Mouse (Mus musculus): ENCODE results near the gene Pcyt1a. TPM values are rescaled to one million over a fixed set of nuclear protein-coding genes. Genes with fewer than 3 reads are reported as not detected.

Pcyt1a gene
- polyA plus RNA-seq, 1 experiment from 2014 or later: 35.6 TPM

- H3K9ac ChIP-seq: no peak overlapping the region
- no peak overlapping the region for H3K27ac ChIP-seq
- no peaks in the 10 kb centered on the region for H3K9me3 ChIP-seq
- no peak overlapping the region for H3K4me2 ChIP-seq
- no peak for ATAC-seq (ENCODE audit: borderline replicate concordance, extremely low read depth, low FRiP score, low TSS enrichment)
- H3K27me3 ChIP-seq: no peaks in the 10 kb centered on the region
- H3K36me3 ChIP-seq: peaks cover 9% of the 10 kb centered on the region; the same call in 1 of the 2 replicates
- H3K4me3 ChIP-seq: no peak overlapping the region
- no peaks in the 10 kb centered on the region for H3K4me1 ChIP-seq
- WGBS: 58% methylated on average over 10 of the region's 10 CpGs
These were observed 27.1 kb downstream of the Pcyt1a start for GRCm38 (mm10) chr16:32457589-32458386.

- ATAC-seq (ENCODE audit: borderline replicate concordance, extremely low read depth, low FRiP score, low TSS enrichment): no peak
- Histone ChIP-seq H3K4me1 (no peaks in the 10 kb centered on the region), H3K27ac (no peak overlapping the region), H3K9ac (no peak overlapping the region), H3K4me3 (no peak overlapping the region), H3K4me2 (no peak overlapping the region), H3K36me3 (peaks cover 7% of the 10 kb centered on the region; the same call in 1 of the 2 replicates), H3K27me3 (no peaks in the 10 kb centered on the region), H3K9me3 (no peaks in the 10 kb centered on the region)
- WGBS: 49% methylated on average over 4 of the region's 4 CpGs
These were observed 29.8 kb downstream of the Pcyt1a start for GRCm38 (mm10) chr16:32460518-32460917.

- no peak for ATAC-seq (ENCODE audit: borderline replicate concordance, extremely low read depth, low FRiP score, low TSS enrichment)
- Histone ChIP-seq H3K36me3 (peaks cover 7% of the 10 kb centered on the region; the same call in 1 of the 2 replicates), H3K4me1 (no peaks in the 10 kb centered on the region), H3K27ac (no peak overlapping the region), H3K9ac (no peak overlapping the region), H3K4me3 (no peak overlapping the region), H3K27me3 (no peaks in the 10 kb centered on the region), H3K4me2 (no peak overlapping the region), H3K9me3 (no peaks in the 10 kb centered on the region)
- WGBS: 85% methylated on average over 5 of the region's 5 CpGs
These were observed 31.0 kb downstream of the Pcyt1a start for GRCm38 (mm10) chr16:32461713-32462112.

GRCm38 (mm10) chr16:32462950-32463349, 32.2 kb downstream of the Pcyt1a start:
- Histone ChIP-seq H3K27ac (no peak overlapping the region), H3K4me2 (no peak overlapping the region)

GRCm38 (mm10) chr16:32463426-32463825, 32.7 kb downstream of the Pcyt1a start:
- WGBS: 91% methylated on average over 2 of the region's 2 CpGs
- Histone ChIP-seq H3K9ac (no peak overlapping the region), H3K4me1 (no peaks in the 10 kb centered on the region), H3K27me3 (no peaks in the 10 kb centered on the region), H3K4me3 (no peak overlapping the region), H3K36me3 (peaks cover 15% of the 10 kb centered on the region), H3K9me3 (no peaks in the 10 kb centered on the region), H3K4me2 (no peak overlapping the region), H3K27ac (no peak overlapping the region)
- no peak for ATAC-seq (ENCODE audit: borderline replicate concordance, extremely low read depth, low FRiP score, low TSS enrichment)

More at GRCm38 (mm10) chr16:32462950-32463349, 32.2 kb downstream of the Pcyt1a start:
- no peak overlapping the region for H3K4me3 ChIP-seq
- H3K4me1 ChIP-seq: no peaks in the 10 kb centered on the region
- no peak overlapping the region for H3K9ac ChIP-seq
- H3K36me3 ChIP-seq: peaks cover 13% of the 10 kb centered on the region; the same call in 1 of the 2 replicates
- H3K27me3 ChIP-seq: no peaks in the 10 kb centered on the region
- no peaks in the 10 kb centered on the region for H3K9me3 ChIP-seq
- WGBS: 89% methylated on average over 16 of the region's 16 CpGs
- no peak for ATAC-seq (ENCODE audit: borderline replicate concordance, extremely low read depth, low FRiP score, low TSS enrichment)

- Histone ChIP-seq H3K4me2 (no peak overlapping the region), H3K27me3 (no peaks in the 10 kb centered on the region), H3K4me1 (no peaks in the 10 kb centered on the region), H3K4me3 (no peak overlapping the region), H3K36me3 (peaks cover 16% of the 10 kb centered on the region), H3K9me3 (no peaks in the 10 kb centered on the region), H3K27ac (no peak overlapping the region), H3K9ac (no peak overlapping the region)
- 0% methylated on average over 1 of the region's 1 CpGs for WGBS
- no peak for ATAC-seq (ENCODE audit: borderline replicate concordance, extremely low read depth, low FRiP score, low TSS enrichment)
These were observed 34.2 kb downstream of the Pcyt1a start for GRCm38 (mm10) chr16:32464908-32465307.

- no peak for ATAC-seq (ENCODE audit: borderline replicate concordance, extremely low read depth, low FRiP score, low TSS enrichment)
- WGBS: 77% methylated on average over 3 of the region's 3 CpGs
- H3K9me3 ChIP-seq: no peaks in the 10 kb centered on the region
- no peaks in the 10 kb centered on the region for H3K27me3 ChIP-seq
- H3K4me2 ChIP-seq: no peak overlapping the region
- H3K36me3 ChIP-seq: peaks cover 34% of the 10 kb centered on the region
- H3K4me1 ChIP-seq: no peaks in the 10 kb centered on the region
- no peak overlapping the region for H3K27ac ChIP-seq
- H3K4me3 ChIP-seq: no peak overlapping the region
- H3K9ac ChIP-seq: no peak overlapping the region
These were observed 37.8 kb downstream of the Pcyt1a start for GRCm38 (mm10) chr16:32468488-32468887.

- H3K4me1 ChIP-seq: no peaks in the 10 kb centered on the region
- no peak overlapping the region for H3K4me2 ChIP-seq
- H3K9me3 ChIP-seq: no peaks in the 10 kb centered on the region
- no peak for ATAC-seq (ENCODE audit: borderline replicate concordance, extremely low read depth, low FRiP score, low TSS enrichment)
- H3K27ac ChIP-seq: no peak overlapping the region
- no peak overlapping the region for H3K4me3 ChIP-seq
- WGBS: 64% methylated on average over 5 of the region's 5 CpGs
- no peaks in the 10 kb centered on the region for H3K27me3 ChIP-seq
- peaks cover 30% of the 10 kb centered on the region for H3K36me3 ChIP-seq
- no peak overlapping the region for H3K9ac ChIP-seq
These were observed 38.8 kb downstream of the Pcyt1a start for GRCm38 (mm10) chr16:32469404-32470105.

- no peak for ATAC-seq (ENCODE audit: borderline replicate concordance, extremely low read depth, low FRiP score, low TSS enrichment)
- Histone ChIP-seq H3K4me2 (no peak overlapping the region), H3K36me3 (peaks cover 24% of the 10 kb centered on the region), H3K27ac (no peak overlapping the region), H3K4me3 (no peak overlapping the region), H3K4me1 (no peaks in the 10 kb centered on the region), H3K9me3 (no peaks in the 10 kb centered on the region), H3K27me3 (no peaks in the 10 kb centered on the region), H3K9ac (no peak overlapping the region)
- 79% methylated on average over 7 of the region's 7 CpGs for WGBS
These were observed 41.7 kb downstream of the Pcyt1a start for GRCm38 (mm10) chr16:32472276-32473015.

GRCm38 (mm10) chr16:32477315-32477714, 46.6 kb downstream of the Pcyt1a start:
- H3K36me3 ChIP-seq: peaks cover 1% of the 10 kb centered on the region; the same call in 1 of the 2 replicates
- no peaks in the 10 kb centered on the region for H3K27me3 ChIP-seq
- no peak overlapping the region for H3K4me2 ChIP-seq
- no peak overlapping the region for H3K4me3 ChIP-seq
- H3K9ac ChIP-seq: no peak overlapping the region
- WGBS: 75% methylated on average over 6 of the region's 6 CpGs
- ATAC-seq (ENCODE audit: borderline replicate concordance, extremely low read depth, low FRiP score, low TSS enrichment): no peak
- no peak overlapping the region for H3K27ac ChIP-seq
- no peaks in the 10 kb centered on the region for H3K4me1 ChIP-seq
- H3K9me3 ChIP-seq: no peaks in the 10 kb centered on the region

GRCm38 (mm10) chr16:32479415-32479814, 48.7 kb downstream of the Pcyt1a start:
- no peak for ATAC-seq (ENCODE audit: borderline replicate concordance, extremely low read depth, low FRiP score, low TSS enrichment)
- WGBS: 48% methylated on average over 2 of the region's 2 CpGs

More at GRCm38 (mm10) chr16:32479415-32479814, 48.7 kb downstream of the Pcyt1a start:
- H3K4me2 ChIP-seq: no peak overlapping the region
- no peaks in the 10 kb centered on the region for H3K36me3 ChIP-seq
- no peak overlapping the region for H3K9ac ChIP-seq
- H3K9me3 ChIP-seq: no peaks in the 10 kb centered on the region
- 0 out of 2 replicates have a peak, but pooled peaks cover 3% of the 10 kb centered on the region for H3K4me1 ChIP-seq
- H3K27me3 ChIP-seq: no peaks in the 10 kb centered on the region
- H3K4me3 ChIP-seq: no peak overlapping the region
- H3K27ac ChIP-seq: no peak overlapping the region
